Mouse (Mus musculus) ovary, postnatal 10 days (tissue): Measurements from ENCODE around the gene Cx3cl1.

Experiments
- DNase-seq: peaks from one replicate; pipeline ENCODE4 v3.0.0; 2022; ENCODE audit warnings: low spot score

The Cx3cl1 gene

GRCm38 (mm10) chr8:94801293-94802095 is 29.7 kb downstream of the Cx3cl1 start:
- DNase-seq = no peak

- DNase-seq = no peak
Observed at GRCm38 (mm10) chr8:94802375-94802774, 30.6 kb downstream of the Cx3cl1 start.

- no peak for DNase-seq
Observed at GRCm38 (mm10) chr8:94803551-94803950, 31.7 kb downstream of the Cx3cl1 start.

DNA sequence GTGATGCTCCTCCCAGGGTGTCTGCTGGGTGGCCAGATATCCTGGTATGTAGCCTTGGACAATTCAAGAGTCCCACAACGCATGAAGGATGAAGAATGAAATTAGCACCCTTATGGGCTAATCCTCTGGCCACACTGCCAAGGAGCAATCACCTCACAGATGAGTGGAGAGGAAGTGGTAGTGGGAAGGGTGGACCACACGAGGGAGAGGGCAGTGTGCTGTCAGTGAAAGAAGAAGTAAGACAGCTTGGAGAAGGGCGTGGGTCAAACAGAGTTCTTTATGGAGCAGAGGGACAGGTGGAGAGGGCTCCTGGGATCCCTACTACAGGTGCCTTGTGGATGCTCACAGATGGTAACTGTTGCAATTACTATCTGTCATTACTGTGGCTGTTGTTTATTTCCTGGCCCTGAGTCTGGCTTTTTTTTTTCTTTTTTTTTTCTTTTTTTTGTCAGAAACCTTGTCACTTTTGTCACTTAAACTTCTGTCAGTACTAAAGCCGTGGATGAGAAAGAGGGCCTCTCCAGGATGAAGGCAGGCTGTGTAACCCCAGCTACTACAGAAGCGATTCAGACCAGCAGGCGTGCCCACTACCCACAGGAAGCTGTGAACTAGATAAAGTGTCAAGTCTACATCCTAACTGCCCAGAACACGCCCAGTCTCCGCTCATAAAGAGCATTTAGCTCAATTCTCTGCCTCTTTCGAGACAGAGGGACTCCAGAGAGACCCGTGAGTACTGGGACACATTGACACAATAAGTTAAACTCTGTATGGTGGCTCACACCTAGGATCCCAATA is 32.9 kb downstream of the Cx3cl1 start:
- DNase-seq = no peak

GRCm38 (mm10) chr8:94805811-94806210 is 34.0 kb downstream of the Cx3cl1 start:
- no peak for DNase-seq

- DNase-seq = no peak
Observed at GRCm38 (mm10) chr8:94807506-94807905, 35.7 kb downstream of the Cx3cl1 start.

DNA sequence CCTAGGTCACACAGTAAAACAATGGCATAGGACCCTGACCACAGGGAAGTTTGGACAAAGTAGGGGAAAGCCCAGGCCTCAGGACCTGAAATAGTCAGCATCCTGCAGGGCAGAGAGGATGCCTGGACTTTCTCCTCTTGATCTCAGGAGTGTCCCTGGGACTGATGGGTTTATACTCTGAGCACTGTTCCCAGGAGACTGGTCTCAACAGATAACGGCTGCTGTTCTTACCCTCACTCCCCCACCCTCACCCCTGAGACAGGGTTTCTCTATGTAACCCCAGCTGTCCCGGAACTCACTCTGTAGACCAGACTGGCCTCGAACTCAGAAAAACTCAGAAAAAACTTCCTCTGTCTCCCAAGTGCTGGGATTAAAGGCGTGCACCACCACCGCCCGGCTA is 36.6 kb downstream of the Cx3cl1 start:
- DNase-seq = no peak

DNA sequence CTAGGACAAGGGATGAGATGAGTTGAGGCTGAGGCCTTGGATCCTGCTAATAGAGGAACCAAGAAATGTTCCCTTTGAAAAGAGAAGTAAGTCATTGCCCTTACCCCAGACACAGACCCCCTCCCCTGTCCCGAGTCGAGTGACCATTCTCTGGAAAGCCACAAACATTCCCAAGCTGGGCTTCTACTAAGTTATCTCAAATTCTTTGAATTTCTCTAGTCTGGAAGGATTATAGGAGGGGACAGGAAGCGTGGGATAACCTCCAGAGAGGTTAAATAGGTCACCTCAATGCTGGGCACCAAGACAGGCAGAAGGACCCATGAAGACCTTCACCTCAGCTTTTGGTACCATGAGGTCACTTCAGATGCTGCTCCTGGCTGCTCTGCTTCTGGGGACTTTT is 38.3 kb downstream of the Cx3cl1 start, which contains the start of gene Ccl17:
Gene Ccl17 (plus strand): TSS at position 301 of the 400 bp plus-strand sequence.
- no peak for DNase-seq

- DNase-seq = no peak
Observed at GRCm38 (mm10) chr8:94810855-94811254, 39.0 kb downstream of the Cx3cl1 start.

GRCm38 (mm10) chr8:94811654-94812053 is 39.8 kb downstream of the Cx3cl1 start:
- no peak for DNase-seq

DNA sequence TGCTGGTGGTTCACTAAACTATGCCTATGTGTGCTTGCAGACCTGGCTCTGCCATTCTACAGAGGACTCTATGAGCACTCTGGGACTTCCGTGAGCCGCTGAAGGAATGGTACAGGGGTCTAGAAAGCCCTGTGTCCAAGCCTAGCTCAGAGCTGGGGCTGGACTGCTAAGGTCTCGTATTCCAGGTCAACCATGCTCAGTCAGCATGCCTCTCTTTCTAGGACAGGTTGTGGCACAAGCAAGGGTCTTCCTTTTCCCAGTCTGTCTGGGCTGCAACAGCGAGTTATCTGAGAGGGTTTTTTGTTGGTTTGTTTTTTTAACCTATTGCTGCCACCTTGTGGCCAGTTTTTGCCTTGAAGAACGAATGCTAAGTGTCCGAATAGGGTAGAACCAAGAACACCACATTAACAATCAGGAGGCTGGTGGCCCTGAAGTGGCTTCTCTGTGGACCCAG is 40.9 kb downstream of the Cx3cl1 start:
- DNase-seq = peak; percentile 73

- no peak for DNase-seq
Observed at GRCm38 (mm10) chr8:94814556-94814955, 42.7 kb downstream of the Cx3cl1 start.

GRCm38 (mm10) chr8:94817933-94818332 is 46.1 kb downstream of the Cx3cl1 start:
- DNase-seq = no peak

DNA sequence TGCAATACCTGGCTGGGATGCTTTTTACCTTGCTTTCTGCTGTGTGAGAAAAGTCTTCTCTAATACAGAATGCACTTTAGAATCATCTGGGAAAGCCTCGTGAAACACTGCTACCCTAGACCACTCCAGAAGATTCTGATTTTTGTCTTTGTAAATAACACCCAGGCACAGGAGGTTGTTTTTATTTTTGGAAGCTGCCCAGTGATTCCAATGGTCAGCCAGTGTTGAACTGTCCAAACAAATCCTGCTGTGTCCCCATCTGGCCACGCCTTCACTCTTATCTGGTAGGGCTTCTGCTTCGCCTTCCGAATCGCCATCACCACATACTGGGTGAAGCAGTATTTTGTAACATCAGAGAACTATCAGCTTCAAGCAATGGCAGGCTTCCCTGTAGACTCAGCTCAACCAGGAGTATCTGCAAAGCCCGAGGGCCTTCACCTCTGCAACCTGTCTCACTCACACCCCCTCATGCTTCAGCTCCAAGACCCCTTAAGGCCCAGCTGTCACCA is 47.9 kb downstream of the Cx3cl1 start:
- DNase-seq = no peak

GRCm38 (mm10) chr8:94820553-94820952 is 48.7 kb downstream of the Cx3cl1 start:
- DNase-seq = no peak

GRCm38 (mm10) chr8:94821381-94821780 is 49.6 kb downstream of the Cx3cl1 start:
- DNase-seq = no peak

- no peak for DNase-seq
Observed at GRCm38 (mm10) chr8:94822637-94823560, 51.1 kb downstream of the Cx3cl1 start.

DNA sequence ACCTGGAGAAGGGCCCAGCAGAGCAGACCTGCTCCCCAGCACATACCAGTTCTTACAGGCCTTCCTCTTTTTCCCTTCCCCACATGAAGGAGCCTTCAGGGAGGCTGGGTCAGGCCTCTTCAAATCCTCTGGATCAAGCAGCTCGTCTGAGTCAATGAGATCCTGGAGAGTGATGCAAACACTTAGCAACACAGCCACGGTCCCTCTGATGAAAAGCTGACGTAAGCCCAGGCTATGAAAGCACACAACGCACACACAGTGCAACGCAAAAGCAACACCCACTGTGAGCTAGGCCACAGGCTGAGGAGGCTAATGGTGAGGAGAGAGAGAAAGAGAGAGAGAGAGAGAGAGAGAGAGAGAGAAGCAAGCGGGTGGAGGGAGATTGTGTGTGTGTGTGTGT is 53.4 kb downstream of the Cx3cl1 start:
- no peak for DNase-seq

- no peak for DNase-seq
Observed at GRCm38 (mm10) chr8:94826210-94826609, 54.4 kb downstream of the Cx3cl1 start.

DNA sequence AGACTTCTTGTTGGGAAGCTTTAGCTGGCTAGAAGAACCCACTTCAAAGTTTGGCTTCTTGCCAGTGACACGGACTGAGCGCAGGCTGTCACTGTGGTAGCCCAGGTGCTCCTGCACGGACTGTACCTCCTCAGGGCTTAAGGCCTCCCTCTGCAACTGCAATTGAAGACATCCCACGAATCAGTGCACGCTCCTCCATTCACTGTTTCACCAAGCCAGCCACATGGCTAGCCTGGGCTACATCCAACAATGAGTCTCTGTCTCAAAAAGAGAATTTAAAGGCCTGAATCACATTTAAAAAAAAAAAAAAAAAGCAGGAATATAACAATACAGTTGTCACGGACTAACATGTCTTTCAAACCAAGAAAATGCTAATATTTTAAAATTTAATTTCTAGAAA is 56.5 kb downstream of the Cx3cl1 start:
- DNase-seq = no peak
